Mouse (Mus musculus) NIH3T3 (cell line): ENCODE data around the gene Slc25a41.

Source experiments
- DNase-seq: peaks from one replicate; pipeline ENCODE4 v3.0.0-alpha.2; 2012; ENCODE audit warnings: low read depth

Slc25a41 gene

DNA sequence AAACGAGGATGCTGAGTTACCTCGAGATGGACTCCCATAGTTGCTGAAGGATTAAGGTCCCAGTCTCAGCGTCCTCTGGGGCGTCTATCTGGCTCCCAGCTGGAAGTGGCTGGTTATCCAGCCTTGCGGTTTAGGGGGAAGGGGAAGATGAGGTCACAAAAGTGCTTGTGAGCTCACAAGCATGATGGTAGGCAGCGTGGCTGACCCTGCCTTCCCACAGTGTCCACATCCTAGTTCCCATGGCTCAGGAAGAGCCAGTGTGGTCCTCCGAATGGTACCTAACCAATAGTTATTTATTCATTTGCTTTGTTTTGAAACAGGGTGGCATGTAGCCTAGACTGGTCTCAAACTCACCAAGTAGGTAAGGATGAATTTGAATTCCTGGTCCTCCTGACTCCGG is at the start of gene Slc25a41:
Gene Slc25a41 (minus strand): TSS at position 101 of the 400 bp plus-strand sequence.
- no peak for DNase-seq

GRCm38 (mm10) chr17:57087049-57087832 is 45.8 kb upstream of the Slc25a41 start, which contains the start of gene Tubb4a:
Tubb4a (minus strand) TSS chr17:57087782.
- DNase-seq: no peak

DNA sequence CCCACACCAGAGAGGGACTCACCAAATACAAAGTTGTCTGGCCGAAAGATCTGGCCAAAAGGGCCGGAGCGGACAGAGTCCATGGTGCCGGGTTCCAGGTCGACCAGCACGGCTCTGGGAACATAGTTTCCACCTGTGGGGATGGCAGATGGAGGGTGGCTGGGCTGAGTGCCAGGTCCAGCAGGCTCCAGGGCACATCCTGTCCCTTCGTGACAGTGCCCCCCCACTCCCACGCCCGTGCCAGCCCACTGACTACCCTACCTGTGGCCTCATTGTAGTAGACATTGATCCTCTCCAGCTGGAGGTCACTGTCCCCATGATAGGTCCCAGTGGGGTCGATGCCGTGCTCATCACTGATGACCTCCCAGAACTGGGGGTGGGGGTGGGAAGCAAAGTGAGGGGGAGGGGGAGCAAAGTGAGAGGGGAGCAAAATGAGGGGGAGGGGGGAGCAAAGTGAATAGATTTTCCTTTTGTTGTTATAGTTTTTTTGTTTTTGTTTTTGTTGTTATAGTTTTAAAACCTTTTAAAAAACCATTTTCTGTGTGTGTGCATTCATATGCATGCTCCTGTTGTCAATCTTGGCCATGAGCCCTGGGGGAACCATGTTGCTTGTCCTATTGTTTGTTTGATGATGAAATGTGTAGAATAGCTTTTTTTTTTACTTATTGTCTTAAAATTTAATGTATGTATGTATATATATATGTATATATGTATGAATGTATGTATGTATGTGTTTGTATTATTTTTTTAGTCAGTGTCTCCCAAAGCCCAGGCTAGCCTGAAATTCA is 44.7 kb upstream of the Slc25a41 start:
- DNase-seq: no peak

DNA sequence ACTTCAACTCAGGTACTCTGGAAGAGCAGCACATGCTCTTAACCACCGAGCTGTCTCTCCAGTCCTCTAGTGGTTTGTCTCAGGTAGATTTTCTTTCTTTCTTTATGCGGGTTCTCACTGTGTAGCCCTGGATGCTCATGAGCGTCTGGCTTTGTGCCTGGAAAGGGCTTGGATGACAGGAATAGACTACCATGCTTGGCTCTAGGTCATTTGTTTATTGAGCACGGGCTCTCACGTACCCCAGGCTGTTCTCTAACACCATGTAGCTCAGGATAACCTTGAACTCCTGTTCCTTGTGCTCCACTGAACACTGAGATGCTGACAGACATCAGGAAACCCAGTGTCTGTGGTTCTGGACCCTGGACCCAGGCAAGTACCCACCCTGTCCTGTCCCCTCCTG is 41.0 kb upstream of the Slc25a41 start:
- DNase-seq: no peak

- no peak for DNase-seq
Observed at GRCm38 (mm10) chr17:57081234-57081842, 39.9 kb upstream of the Slc25a41 start.

- no peak for DNase-seq
Observed at GRCm38 (mm10) chr17:57079919-57080318, 38.5 kb upstream of the Slc25a41 start.

- no peak for DNase-seq
Observed at GRCm38 (mm10) chr17:57078336-57078735, 36.9 kb upstream of the Slc25a41 start, which contains the start of gene Dennd1c. Dennd1c (minus strand) TSS chr17:57078514.

DNA sequence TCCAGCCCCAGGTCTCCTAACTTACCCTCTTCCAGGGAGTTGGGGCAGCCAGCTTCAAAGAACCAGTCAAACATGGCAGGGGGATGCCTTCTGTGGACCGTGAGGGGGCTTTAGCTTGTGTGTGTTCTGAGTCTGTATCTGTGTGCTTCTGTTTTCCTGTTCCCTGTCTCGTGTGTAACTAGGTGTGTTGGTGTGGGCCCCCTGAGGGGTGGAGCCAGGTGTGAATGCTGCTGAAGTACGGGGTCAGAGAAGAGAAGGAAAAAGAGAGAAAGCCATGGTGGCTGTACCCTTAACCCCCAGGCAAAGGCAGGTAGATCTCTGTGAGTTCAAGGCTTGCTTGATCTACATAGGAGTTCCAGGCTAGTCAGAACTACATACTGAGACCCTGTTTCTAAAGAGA is 35.5 kb upstream of the Slc25a41 start:
- no peak for DNase-seq

GRCm38 (mm10) chr17:57070699-57071098 is 29.2 kb upstream of the Slc25a41 start:
- DNase-seq: no peak

DNA sequence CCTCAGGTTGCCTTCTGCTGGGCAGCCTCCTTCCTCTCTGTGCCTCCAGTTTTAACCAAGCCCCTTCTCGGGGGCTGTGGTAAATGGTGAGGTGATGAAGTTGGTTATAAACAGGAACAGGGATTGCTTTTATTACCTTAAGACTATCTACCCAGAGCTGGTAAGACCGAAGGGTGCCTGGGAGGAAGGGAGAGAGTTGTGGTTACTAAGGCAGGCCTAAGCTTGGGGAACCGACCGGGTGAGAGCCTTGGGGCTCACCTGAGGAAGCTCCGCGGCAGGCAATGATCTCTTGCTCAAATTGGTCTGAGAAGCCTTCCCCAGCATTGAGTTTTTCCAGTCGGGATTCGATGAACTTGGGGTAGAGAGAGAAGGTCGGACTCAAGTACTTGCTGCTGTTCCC is 28.8 kb upstream of the Slc25a41 start:
- DNase-seq: no peak

- DNase-seq: no peak
Observed at GRCm38 (mm10) chr17:57066908-57067307, 25.5 kb upstream of the Slc25a41 start.

- DNase-seq: no peak
Observed at GRCm38 (mm10) chr17:57063031-57063430, 21.6 kb upstream of the Slc25a41 start.

GRCm38 (mm10) chr17:57062548-57062947 is 21.1 kb upstream of the Slc25a41 start:
- no peak for DNase-seq

GRCm38 (mm10) chr17:57062011-57062521 is 20.6 kb upstream of the Slc25a41 start:
- no peak for DNase-seq

DNA sequence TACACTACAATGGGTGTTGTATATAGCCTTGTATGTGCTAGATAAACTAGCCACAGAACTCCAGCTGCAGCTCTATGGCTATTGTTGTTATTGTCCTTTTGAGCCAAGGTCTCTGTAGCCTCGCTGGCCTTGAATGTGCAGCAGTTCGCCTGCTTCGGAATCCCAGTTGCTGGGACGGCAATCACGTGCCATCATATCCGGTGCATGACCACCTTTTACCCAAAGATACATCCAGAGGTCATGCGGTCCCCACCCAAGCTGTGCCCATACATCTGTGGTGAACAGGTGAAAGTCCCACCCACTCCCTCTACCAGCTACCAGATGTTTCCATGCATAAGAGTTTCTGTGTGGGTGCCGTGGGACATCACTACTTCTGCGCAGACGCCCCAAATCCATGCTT is 19.6 kb upstream of the Slc25a41 start:
- DNase-seq: no peak

DNA sequence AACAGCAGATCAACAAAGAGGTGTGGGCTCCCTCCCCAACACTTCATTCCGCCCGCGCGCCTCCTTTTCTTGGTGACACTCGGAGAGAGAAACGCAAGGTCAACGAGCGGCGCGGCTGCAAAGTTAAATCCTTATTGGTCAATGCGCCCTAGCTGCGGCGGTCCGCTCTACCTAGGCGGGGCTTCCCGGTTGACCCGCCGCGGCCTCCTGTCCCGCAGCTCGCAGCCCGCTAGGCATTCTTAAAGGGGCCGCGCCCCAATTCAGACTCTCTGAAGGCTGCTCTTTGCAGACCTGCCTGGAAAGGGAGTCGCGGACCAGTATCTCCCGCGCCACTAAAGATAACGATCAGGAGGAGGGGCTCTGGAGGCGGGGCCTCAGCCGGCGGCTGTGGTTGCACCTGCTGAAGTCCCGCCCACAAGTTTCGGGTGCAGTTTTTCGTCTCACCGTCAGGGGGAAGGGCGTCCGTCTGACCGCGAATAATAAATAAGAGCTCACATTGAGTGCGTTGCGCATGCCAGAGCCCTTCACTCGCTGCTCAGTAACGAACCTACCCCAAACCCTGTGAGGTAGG is 18.9 kb upstream of the Slc25a41 start:
- peak; percentile 94 for DNase-seq

DNA sequence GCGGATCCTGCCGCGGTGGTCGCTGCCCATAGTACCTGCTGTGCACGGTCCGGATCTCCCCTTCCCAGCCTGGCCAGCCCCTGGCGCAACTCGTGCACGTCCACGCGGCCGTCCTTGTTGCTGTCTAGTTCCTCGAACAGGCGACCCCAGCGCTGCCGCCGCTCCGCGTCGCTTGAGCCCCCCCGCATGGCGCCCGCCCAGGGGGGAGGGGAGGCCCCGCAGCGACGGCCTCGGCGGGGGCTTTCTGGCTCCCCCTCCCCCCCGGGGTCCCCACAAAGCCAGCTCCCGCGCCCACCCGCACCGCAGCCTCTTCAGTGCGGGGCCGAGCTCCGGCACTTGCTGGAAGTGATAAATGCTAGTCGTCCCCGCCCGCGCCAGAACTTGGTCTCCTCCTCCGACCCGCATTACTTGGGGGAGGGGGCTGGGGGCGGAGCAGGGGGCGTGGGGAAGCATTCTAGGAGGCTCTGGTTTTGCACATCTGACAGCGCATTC is 18.1 kb upstream of the Slc25a41 start, which contains the start of gene Slc25a23:
Gene Slc25a23 (minus strand): TSS at position 378 of the 492 bp plus-strand sequence.
- peak; percentile 68 for DNase-seq

DNA sequence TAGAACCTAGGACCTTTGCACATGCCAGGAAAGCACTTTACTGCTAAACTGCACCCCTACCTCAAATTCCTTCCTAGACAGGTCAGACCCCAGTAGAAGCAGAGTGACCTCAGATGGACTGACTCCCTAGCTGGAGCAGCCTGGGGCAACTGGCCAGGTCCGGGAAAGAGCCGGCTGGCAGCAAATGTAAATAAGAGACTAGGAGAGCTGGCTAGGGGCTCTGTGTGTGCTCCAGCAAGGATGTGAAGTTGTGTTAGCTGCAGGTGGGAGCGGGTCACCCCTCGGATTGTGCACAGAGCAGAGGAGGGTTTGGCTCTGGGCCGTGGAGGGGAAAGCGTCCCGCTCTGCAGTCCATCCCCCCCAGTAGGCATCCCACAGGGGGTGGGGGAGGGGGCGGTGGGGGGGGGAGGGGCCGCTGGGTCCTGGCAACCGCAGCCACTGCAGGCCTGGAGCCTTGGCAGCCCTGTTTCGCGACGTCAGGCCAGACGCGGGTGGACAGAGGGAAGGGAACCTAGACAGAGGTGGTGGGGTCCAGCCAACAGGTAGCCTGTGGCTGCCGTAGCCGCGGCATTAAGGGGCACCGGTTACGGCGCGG is 17.5 kb upstream of the Slc25a41 start, which contains the start of gene Crb3:
Gene Crb3 (plus strand): TSS at position 215 of the 595 bp plus-strand sequence.
- DNase-seq: peak; percentile 32

DNA sequence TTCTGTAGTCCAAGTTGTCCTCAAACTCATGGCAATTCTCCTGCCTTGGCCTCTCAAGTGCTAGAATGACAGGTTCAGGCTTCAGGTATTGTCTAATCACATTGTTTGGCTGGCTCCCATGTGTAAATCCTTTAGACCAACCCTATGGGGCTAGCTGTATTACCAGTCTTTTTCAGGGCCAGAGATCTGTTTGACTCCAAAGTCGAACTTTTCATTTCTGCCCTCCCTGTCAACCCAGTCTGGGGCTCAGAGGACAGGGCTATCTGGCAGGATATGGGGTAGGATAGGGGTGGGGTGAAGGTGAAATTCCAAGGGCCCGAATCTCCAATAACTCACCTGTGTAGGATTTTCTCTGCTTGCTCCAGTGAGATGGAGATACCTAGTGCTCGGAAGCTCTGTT is 14.8 kb upstream of the Slc25a41 start:
- DNase-seq: no peak

- peak; percentile 37 for DNase-seq
Observed at GRCm38 (mm10) chr17:57051679-57052078, 10.2 kb upstream of the Slc25a41 start.

DNA sequence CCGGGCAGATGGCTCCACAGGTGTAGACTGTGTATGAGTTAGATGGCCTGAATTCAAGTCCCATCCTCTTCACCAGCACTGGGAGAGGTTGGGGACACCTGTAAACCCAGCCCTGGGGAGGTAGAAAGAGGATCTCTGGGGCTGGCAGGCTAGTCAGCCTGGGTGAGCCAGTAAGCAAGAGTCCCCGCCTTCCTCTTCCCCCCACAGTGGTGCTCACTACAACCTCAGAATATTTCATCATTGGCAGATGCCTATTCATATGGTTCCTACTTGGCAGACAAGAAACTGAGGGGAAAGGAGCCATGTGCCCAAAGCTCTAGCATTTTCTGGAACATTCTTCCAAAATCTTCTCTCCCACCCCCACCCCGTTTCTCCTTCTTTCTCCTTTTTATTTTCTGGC is 7.4 kb upstream of the Slc25a41 start:
- peak; percentile 11 for DNase-seq
